Mouse (Mus musculus): ENCODE results near the gene Smoc1.
A peak's percentile ranks its signal among the peaks of the same experiment; 100 is the strongest.

The Smoc1 gene

DNA sequence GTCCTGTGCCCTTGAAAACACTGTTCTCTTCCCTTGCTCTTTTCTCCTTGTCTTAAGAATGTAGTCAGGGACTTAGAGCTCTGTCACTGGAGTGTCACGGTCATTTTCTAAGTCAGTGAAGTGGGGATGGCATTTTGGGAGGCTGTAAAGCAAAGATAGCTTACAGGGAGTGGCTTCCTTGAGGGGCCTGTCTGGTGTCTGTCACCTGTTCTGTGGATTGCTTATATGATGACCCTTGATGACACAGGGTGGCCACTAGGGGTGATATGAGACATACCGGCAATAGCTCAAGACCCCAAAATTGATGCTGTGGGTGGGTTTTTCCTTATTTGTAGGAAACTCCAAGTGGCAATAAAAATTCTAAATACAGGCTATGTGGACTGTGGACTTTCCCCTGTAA, 141.9 kb downstream of the Smoc1 start:
- DNase-seq (ENCODE audit: low read depth) = no peak

DNA sequence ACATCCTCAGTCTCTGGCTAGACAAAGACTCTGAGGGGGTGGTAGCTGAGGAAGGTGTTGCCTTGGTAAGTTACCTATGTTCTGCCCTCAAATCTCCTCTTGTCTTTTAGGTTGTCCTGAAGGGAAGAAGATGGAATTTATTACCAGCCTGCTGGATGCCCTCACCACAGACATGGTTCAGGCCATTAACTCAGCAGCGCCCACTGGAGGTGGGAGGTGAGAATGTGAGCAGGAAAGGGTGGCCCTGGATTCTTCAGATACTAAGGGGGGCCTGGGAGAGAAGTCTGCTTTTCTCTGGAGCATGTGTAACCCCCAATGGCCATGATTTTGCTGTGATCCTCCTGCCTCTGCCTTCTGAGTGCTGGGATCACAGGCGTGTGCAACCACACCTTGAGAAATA, 143.5 kb downstream of the Smoc1 start:
- DNase-seq (ENCODE audit: low read depth) = no peak

DNA sequence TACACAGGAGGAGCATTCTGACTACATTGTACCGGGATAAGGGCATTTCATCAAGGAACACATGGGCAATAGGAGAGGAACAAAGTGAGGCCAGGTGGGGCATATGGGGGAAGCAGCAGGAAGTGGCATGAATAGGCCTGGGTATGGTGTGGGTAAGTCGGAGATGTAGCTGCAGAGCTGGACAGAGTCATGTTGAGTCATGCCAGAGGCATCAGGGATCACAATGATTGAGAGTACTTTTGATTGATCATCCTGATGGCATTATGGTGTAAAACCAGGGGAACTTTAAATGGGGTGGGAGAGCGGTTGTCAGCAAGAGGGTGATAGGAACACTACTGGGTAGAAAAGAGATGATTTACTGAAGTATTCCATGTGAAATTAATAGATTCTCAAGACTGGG, 146.4 kb downstream of the Smoc1 start:
- DNase-seq (ENCODE audit: low read depth) = no peak

- no peak for DNase-seq (ENCODE audit: low read depth)
These were observed 147.3 kb downstream of the Smoc1 start for GRCm38 (mm10) chr12:81173893-81174292.

- no peak for DNase-seq (ENCODE audit: low read depth)
These were observed 148.6 kb downstream of the Smoc1 start for GRCm38 (mm10) chr12:81175252-81175651.

GRCm38 (mm10) chr12:81182073-81182472, 155.5 kb downstream of the Smoc1 start:
- DNase-seq (ENCODE audit: low read depth) = peak; percentile 38

DNA sequence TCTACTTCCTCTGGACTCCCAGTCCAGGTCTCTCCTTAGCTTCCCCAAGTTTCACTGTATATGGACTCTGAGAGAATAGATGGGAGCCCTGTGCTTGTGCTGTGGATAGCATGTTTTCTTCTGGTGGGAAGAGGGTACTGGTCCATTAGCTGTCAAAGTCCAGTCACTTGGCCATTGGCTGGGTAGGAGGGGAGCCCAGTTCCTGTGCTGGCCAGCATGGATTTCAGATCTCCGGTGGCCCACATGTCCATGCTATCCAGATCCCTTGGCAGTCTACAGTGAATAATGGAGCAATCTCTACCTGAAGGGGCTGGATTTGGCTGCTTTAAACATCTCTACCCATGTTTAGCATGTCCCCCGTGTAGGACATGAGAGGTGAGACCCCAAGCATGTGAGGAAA, 158.4 kb downstream of the Smoc1 start:
- DNase-seq (ENCODE audit: low read depth) = no peak

DNA sequence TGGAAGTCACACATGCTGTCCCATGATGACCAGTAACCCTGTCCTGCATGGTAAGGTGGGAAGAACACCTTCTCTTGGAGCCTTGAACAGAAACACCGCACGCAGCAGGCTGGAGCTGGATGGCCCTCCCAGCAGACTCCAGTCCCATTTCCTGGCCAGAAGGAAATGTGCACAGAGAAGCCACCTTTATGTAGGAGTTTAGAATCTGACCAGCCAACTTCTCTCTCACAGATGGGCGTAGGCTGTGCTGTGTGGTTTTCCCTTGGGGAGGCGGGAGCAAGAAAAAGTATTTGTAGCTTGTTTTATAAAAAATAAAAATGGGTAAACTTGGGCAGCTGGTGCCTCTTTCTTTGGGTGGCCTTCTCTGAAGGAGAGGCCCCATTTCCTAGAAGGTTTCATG, 159.5 kb downstream of the Smoc1 start:
- DNase-seq (ENCODE audit: low read depth) = no peak

- DNase-seq (ENCODE audit: low read depth) = no peak
These were observed 160.1 kb downstream of the Smoc1 start for GRCm38 (mm10) chr12:81186668-81187067.

DNA sequence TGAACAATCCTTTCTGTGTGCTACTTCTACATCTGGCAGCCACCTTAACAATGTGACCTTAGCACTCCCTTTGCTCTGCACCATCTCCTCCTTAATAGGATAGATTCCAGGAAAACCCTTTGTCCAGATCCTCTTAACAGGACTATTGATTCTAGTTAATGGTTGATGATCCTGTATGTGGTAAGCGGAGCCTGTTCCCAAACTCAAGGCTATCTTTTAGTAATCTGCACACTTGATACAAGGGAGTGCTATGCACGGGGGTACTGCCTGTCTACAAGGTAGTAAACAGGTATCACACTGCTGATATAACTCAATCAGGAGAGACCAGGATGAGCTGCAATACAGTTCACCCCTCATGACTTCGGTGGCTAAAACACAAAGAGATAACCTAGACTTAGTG, 161.8 kb downstream of the Smoc1 start:
- DNase-seq (ENCODE audit: low read depth) = no peak

DNA sequence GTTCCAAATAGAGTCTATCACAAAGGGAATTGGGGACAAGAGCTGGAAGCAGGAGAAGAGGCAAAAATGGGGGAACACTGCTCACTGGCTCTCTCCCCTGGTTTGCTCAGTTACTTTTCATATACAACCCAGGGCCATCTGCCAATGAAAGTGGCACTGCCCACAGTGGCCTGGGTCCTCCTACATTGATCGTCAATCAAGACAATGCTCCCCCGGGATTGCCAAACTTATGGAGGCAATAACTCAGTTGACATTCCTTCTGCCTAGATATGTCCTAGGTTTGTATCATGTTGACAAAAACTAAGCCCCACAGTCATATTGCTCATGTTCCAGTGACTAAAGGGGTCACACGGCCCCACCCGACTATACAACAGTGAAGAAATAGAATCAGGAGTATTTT, 162.4 kb downstream of the Smoc1 start:
- no peak for DNase-seq (ENCODE audit: low read depth)

DNA sequence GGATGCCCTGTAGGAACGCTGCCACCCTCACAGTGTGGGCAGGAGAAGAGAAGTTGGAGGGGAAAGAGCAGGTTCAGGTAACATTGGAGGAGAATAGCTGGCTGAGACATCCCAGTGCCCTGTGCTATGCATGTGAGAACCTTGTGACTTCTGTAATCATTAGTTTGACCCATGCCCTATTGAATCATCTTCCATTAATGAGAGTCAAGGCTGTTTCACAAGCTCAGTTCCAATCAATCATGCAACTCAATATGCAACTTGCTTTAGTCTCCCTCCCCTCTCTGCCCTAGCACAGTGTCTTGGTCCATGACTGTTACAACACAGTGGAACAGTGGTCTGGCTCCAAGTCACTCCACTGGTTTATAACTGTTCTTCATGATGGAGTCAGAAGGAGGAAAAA, 163.0 kb downstream of the Smoc1 start:
- DNase-seq (ENCODE audit: low read depth) = no peak

DNA sequence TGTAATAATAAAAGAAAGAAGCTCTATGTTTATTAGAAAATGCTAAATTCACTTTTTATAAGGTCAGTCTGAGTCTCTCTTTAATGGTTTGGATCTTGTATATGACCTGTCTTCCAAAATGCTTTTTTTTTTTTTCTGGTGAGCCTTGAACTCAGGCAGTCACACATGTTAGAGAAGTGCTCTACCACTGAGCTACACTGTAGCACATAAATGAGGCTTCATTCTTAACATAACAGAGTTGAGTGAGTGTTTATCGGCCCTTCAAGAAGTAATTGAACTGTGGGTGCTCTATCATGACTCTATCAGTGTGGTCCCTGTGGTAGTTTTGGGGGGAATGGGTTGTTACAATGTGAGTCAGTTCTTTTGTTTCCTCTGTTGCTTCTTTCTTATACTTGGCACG, 167.4 kb downstream of the Smoc1 start:
- DNase-seq (ENCODE audit: low read depth) = no peak

- DNase-seq (ENCODE audit: low read depth) = no peak
These were observed 171.0 kb downstream of the Smoc1 start for GRCm38 (mm10) chr12:81197468-81198075.

DNA sequence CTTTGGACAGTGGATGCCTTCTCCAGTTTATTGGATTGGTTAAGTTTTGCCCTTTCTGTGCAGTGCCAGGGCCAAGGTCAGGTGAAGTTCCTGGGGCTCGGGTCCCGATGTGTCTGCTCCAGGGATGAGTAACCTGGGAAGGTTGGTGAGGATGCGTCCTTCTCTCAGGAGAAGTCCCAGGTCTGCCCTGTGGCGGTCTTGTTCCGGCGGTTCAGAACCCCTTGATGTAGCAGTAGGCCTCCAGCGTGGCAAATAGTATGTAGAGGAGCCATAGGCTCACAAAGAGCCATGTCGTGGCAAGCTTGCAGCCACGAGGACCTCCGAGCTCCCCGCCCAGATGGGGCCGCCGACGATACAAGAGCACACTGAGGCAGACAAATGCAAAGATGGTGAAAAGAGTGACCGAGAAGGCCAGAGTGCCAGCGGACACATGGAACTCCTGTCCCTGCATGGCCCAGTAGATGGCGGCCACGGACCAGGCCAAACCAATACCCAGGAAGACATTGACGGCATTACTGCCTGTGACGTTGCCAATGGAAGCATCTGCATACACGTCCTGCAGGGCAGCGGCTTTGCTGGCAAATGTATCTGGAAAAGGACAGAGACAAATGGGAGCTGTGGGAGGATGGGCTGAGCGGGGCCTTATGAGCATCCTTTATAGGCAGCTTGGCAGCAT, 172.8 kb downstream of the Smoc1 start:
- no peak for DNase-seq (ENCODE audit: low read depth)

GRCm38 (mm10) chr12:81203226-81203625, 176.6 kb downstream of the Smoc1 start:
- no peak for DNase-seq (ENCODE audit: low read depth)

- no peak for DNase-seq (ENCODE audit: low read depth)
These were observed 179.3 kb downstream of the Smoc1 start for GRCm38 (mm10) chr12:81205619-81206560.

GRCm38 (mm10) chr12:81208559-81208958, 182.0 kb downstream of the Smoc1 start:
- DNase-seq (ENCODE audit: low read depth) = no peak

GRCm38 (mm10) chr12:81219339-81219738, 192.7 kb downstream of the Smoc1 start:
- DNase-seq (ENCODE audit: low read depth) = no peak

DNA sequence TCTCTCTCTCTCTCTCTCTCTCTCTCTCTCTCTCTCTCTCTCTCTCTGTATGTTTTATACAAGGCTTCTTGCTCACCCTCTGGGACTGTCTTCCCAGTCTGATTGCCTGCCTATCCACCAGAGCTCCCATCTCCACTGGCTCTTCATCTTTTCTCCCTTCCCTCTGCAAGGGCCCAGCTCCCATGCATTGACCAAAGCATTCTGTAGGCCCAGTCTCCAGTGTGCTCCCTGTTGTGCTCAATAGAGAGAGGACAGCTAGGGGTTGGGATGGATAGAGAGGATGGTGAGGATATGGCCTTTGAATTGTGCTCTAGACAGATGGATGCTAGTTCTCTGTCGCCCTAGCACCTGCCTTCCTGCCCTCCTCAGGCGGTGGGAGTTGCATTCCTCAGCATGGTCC, 196.7 kb downstream of the Smoc1 start:
- DNase-seq (ENCODE audit: low read depth) = no peak

GRCm38 (mm10) chr12:81224843-81225242, 198.2 kb downstream of the Smoc1 start:
- DNase-seq (ENCODE audit: low read depth) = no peak

DNA sequence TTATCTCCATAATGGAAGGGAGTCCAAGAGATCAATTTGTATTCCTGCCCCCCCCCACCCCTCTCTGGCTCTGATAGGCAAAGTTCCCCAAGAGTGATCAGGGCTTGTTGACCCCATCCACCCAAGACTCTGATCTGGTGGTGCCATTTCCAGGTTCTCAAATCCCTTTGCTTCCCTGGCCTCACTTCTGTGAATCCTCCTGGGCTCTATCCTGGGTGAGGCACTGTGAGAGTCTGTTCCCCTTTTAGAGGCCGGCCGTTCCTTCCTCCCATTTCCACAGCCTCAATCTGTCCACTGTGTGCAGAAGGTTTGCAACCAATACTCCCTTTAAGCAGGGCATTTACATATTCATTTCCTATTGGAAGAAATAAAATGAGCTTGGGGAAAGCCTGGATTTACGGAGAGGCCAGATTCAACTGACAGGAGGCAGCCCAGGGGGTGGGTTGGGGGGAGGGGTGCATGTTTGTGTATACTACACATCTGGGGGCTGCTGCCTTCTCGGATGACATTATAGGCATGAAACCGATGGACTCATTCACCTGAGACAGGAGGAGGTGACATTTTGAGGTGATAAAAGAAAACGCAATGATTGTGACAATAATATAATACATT, 199.5 kb downstream of the Smoc1 start:
- DNase-seq (ENCODE audit: low read depth) = no peak

DNA sequence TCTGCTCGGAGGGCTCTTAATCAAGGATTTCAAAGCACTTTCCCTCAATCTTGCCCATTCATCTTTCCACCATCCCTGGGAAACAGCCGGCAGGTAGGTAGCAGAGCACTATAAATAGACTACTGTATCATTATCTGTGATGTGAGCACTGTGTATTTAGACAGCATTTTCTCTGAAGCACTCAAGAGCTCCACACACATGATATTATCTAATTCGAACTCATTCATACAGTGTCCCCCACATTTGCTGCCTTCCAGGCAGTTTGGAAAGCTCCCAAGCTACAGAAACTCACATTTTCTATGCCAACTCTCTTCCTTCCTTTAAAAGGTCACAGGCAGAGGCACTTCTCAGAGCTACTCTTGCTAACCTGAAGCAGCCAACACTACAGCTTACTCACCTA, 200.0 kb downstream of the Smoc1 start:
- no peak for DNase-seq (ENCODE audit: low read depth)

All from naive thymus-derived CD4-positive, alpha-beta T cell, adult 2 months (primary cell).